Mouse (Mus musculus) hindbrain, embryonic 10.5 days (tissue): ENCODE data around the gene Atp5f1. TPM values are rescaled to one million over a fixed set of nuclear protein-coding genes. Genes with fewer than 3 reads are reported as not detected.
"Not testable (repeated sequence)": the region's sequence is repeated elsewhere in the genome, so short reads cannot be mapped to it uniquely, and the experiment has no call there.

ENCODE experiments used
- DNase-seq: peaks from one replicate; pipeline ENCODE4 v3.0.0-alpha.2; 2017; ENCODE audit warnings: low spot score
- H3K27ac ChIP-seq: fragments of 300-500 bp; sonication (generic); 2 replicates; pipeline ENCODE4 v1.5.1; 2016; ENCODE audit warnings: mild to moderate bottlenecking, moderate library complexity
- H3K27me3 ChIP-seq: fragments of 300-500 bp; sonication (generic); 2 replicates; pipeline ENCODE4 v1.6.1; 2016; ENCODE audit warnings: mild to moderate bottlenecking; ENCODE audit not compliant: poor library complexity, insufficient read depth, severe bottlenecking
- H3K36me3 ChIP-seq: fragments of 300-500 bp; sonication (generic); 2 replicates; pipeline ENCODE4 v1.6.1; 2016; ENCODE audit warnings: mild to moderate bottlenecking, moderate library complexity
- H3K4me1 ChIP-seq: fragments of 300-500 bp; sonication (generic); replicated peaks from 2 replicates; pipeline ENCODE4 v1.6.1; 2016; ENCODE audit warnings: mild to moderate bottlenecking
- H3K4me3 ChIP-seq: fragments of 300-500 bp; sonication (generic); 2 replicates; pipeline ENCODE4 v1.5.1; 2016; ENCODE audit warnings: mild to moderate bottlenecking, moderate library complexity
- H3K9me3 ChIP-seq: fragments of 300-500 bp; sonication (generic); 2 replicates; pipeline ENCODE4 v1.6.1; 2016; ENCODE audit warnings: mild to moderate bottlenecking, moderate library complexity
- WGBS: fragments of 180-500 bp; shearing (Covaris S2); methylation state at CpG from one replicate; pipeline ENCODE4 v1.1.7; 2016; 5-methylcytosine and 5-hydroxymethylcytosine counted together
- polyA plus RNA-seq: library from polyadenylated mRNA; unstranded; fragments of >200 nt; fragmentation: Nextera tagmentation; extraction: Ambion mirVana; gene quantifications from 2 replicates; pipeline ENCODE4 v1.2.1, GENCODE M21; 2016

The Atp5f1 gene
- 464 and 481 TPM in 2 replicates for polyA plus RNA-seq

DNA sequence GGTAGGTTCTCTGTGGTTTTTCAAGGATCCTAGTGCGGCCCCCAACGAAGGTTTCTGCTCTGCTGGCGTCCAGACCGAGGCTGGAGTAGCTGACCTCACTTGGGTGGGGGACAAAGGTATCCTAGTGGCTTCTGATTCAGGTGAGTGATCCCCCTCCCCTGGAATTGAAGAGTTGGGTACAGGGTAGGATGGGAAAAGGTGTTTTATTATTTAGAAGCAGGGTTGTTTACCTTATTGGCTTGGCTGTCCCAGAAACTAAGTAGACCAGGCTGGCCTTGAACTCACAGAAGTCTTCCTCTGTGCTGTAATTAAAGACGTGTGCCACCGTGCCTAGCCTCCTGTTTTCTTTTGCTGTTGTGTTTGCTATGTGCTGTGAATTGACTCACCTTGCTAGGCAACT, at the start of gene Atp5f1:
Gene Atp5f1 (minus strand): TSS at position 101 of the 400 bp plus-strand sequence.
- peaks cover 66% of the 10 kb centered on the region for H3K36me3 ChIP-seq
- WGBS, result 4% methylated on average over 6 of the region's 6 CpGs
- peak within 1 kb of the TSS; percentile 96 for H3K27ac ChIP-seq
- H3K4me3 ChIP-seq, result peak within 1 kb of the TSS; percentile 94
- no peaks in the 10 kb centered on the region for H3K27me3 ChIP-seq
- DNase-seq, result no peak
- no peaks in the 10 kb centered on the region for H3K9me3 ChIP-seq
- peaks cover 24% of the 10 kb centered on the region for H3K4me1 ChIP-seq

DNA sequence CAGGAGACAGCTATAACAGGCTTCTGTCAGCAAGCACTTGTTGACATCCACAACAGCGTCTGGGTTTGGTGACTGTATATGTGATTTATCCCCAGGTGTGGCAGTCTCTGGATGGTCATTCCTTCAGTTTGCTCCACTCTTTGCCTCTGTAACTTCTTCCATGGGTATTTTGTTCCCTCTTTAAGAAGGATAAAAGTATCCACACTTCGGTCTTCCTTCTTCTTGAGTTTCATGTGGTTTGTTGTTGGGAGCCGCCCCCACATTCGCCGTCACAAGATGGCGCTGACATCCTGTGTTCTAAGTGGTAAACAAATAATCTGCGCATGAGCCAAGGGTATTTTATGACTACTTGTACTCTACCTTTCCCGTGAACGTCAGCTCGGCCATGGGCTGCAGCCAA, 43.5 kb upstream of the Atp5f1 start:
- not testable (repeated sequence) for H3K9me3 ChIP-seq, DNase-seq, H3K36me3 ChIP-seq, H3K4me3 ChIP-seq, H3K27ac ChIP-seq, H3K27me3 ChIP-seq, H3K4me1 ChIP-seq
- WGBS, result 64% methylated on average over 10 of the region's 10 CpGs

DNA sequence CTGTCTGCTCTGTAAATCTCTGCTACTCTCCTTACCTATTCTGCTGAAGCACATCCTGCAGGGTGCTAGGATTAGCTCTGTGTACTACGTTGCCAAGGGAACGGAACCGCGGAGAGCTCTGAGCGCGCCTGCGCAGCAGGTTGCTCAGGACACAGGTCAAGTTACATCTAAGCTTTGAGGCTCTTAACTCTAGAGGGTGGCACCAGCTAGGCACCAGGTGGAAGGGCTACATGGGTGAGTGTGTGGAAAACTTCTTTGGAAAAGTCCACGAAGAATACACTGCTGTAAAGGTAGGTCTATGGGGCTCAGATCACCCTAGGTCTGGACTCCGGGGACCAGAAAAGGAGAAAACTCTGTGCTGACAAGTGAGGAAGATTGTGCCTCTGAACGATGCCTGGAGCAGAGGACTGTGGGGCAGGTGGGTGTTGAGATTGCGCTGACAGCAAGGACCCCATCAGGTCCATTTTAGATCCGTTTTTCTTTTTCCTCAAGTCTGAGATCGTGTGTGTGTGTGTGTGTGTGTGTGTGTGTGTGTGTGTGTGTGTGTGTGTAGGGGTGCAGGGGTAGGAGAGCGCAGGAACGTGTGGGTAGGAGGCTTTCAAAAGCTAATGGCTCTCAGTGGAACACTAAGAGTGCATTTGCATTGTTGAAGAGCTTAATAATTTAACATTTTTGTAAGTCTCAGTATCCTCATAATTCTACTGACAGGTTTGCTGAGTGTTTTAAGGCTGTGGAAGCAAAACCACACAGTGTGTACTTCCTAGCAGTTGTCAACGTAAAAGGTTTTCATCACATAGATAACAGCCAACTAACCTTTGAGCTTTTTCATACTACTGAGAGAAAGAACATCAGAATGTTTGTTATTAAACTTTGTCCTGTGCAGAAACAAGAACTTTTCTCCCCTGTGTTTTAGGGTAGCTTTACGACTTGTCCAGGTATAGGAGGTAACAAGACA, 41.8 kb upstream of the Atp5f1 start:
- Histone ChIP-seq H3K27me3 (no peaks in the 10 kb centered on the region), H3K27ac (no peak overlapping the region), H3K36me3 (no peaks in the 10 kb centered on the region), H3K4me1 (peaks cover 9% of the 10 kb centered on the region), H3K9me3 (no peaks in the 10 kb centered on the region), H3K4me3 (peak overlapping the region; percentile 38)
- peak; percentile 68 for DNase-seq
- WGBS, result 22% methylated on average over 17 of the region's 17 CpGs

DNA sequence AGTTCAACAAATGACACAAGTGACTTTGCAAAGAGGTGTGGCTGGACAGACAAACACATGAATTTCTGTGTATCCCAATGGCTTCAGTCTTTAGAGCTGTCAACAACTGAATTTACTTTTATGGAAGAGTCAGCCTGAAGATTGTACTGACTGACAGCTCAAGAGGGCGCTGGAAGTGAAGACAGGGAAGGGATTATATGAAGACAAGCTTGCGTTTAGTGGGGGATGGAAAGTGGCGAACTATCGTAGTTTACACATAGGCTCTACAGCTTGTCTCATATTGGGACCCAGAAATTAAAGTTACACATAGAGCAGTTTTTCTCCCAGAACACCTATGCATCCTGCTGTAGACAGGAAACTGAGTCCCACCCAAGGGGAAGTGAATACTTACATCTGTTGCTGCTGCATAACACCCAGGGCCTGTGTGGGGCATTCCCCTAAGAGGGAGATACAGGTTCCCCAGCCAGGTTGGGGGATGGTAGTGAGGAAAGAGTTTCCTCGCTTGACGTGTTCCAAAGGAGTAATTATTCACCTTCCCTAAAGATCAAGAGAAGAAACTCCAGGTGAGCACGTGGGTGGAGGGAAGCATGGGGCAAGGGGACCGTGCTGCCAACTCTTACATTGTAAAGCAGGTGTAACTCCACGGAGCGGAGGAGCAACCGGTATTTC, 40.9 kb upstream of the Atp5f1 start:
- H3K4me1 ChIP-seq, result peaks cover 9% of the 10 kb centered on the region
- no peaks in the 10 kb centered on the region for H3K9me3 ChIP-seq
- DNase-seq, result no peak
- no peaks in the 10 kb centered on the region for H3K27me3 ChIP-seq
- H3K4me3 ChIP-seq, result peak overlapping the region; percentile 38
- no peak overlapping the region for H3K27ac ChIP-seq
- 20% methylated on average over 11 of the region's 11 CpGs for WGBS
- H3K36me3 ChIP-seq, result no peaks in the 10 kb centered on the region

DNA sequence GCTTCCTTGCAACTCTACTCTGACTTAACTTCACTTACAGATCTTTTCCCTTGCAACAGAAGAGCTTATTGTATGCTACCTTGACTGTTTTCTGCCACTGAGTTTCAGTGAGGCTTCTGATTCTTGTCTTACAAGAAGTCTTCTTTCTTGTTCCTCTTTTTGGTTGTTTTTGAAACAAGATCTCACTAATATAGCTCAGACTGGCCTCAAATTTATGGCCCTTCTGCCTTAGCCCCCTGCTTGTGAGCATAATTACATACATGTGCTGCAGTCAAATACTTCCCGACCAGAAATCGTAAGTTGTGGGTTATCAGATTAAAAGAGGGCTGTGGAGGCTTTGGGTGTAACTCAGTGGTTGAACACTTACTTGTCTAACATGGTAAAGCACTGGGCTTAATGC, 34.8 kb upstream of the Atp5f1 start:
- Histone ChIP-seq H3K27me3 (no peaks in the 10 kb centered on the region), H3K27ac (no peak overlapping the region), H3K36me3 (no peaks in the 10 kb centered on the region), H3K4me3 (no peak overlapping the region), H3K9me3 (no peaks in the 10 kb centered on the region), H3K4me1 (no peaks in the 10 kb centered on the region)
- 83% methylated on average over 2 of the region's 2 CpGs for WGBS
- DNase-seq, result no peak

DNA sequence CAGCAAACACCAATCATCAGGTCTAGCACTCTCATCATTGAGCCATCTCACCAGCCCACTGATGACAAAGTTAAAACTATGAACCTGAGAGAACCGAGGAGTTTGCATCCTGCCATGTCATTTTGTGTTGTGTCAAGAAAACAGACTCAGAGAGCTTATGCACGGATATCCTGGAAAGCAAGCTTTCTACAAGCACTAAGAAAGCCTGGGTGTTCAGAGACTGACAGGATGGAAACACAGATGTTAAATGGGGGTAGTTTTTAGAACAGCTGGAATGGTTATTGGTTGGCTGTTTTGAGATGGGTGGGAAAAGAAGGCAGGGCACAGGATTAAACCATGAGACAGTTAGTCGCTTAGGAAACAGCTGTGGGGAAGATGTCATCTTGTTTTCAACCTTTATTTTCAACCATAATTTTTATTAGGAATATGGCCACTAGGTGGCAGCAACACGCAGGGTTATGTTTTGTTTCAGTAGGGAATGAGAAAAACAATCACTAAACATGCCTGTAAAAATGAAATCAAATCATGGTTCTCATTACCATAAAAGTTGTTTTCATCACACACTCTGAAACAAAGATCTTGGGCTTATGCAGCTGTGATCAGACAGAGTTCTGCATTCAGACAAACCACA, 31.9 kb upstream of the Atp5f1 start:
- DNase-seq, result peak; percentile 27
- 37% methylated on average over 4 of the region's 4 CpGs for WGBS
- H3K36me3 ChIP-seq, result no peaks in the 10 kb centered on the region
- H3K4me1 ChIP-seq, result no peaks in the 10 kb centered on the region
- no peak overlapping the region for H3K4me3 ChIP-seq
- H3K27me3 ChIP-seq, result no peaks in the 10 kb centered on the region
- H3K9me3 ChIP-seq, result no peaks in the 10 kb centered on the region
- no peak overlapping the region for H3K27ac ChIP-seq

DNA sequence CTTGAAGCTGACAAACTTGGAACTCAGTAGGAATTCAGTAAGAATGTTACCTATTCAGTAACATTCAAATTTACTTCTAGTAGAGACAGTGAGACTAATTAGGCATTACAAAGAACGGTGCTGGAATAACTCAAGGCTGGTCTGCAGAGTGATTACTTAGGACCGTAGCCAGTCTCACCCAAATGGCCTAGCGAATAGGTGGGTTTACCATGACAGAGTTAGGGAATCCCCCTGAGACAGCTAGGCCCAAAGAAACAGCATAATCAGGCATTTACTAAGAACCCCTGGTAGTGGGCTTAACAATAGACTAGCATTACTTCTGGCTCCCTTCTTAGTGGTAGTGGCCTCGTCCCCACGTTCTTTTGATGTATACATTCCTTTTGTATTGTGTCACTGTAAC, 29.7 kb upstream of the Atp5f1 start:
- not testable (repeated sequence) for H3K36me3 ChIP-seq, H3K4me3 ChIP-seq, DNase-seq, H3K27ac ChIP-seq, H3K27me3 ChIP-seq, H3K9me3 ChIP-seq, H3K4me1 ChIP-seq
- 56% methylated on average over 5 of the region's 5 CpGs for WGBS

DNA sequence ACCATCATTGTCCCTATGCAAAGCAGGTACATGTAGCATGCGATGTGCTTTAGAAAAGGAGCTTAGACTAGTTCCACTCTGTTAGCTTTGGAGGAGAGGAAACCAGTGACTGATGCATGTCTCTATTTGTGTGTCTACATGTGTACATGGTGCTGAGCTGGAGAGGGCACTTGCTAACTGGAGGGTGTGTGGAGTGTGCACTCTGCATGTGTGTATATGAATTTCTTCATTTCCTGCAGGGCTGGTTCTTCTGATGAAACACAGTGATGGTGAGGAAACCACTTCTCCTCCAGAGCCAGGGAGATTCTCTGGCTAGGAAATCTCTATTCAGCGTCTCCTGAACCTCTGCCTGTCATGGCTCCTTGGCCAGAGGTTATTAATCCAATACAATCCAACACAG, 14.3 kb upstream of the Atp5f1 start:
- Histone ChIP-seq H3K4me1 (no peaks in the 10 kb centered on the region), H3K4me3 (no peak overlapping the region), H3K27ac (no peak overlapping the region), H3K36me3 (peaks cover 20% of the 10 kb centered on the region), H3K9me3 (no peaks in the 10 kb centered on the region), H3K27me3 (no peaks in the 10 kb centered on the region)
- 92% methylated on average over 2 of the region's 2 CpGs for WGBS
- DNase-seq, result no peak

DNA sequence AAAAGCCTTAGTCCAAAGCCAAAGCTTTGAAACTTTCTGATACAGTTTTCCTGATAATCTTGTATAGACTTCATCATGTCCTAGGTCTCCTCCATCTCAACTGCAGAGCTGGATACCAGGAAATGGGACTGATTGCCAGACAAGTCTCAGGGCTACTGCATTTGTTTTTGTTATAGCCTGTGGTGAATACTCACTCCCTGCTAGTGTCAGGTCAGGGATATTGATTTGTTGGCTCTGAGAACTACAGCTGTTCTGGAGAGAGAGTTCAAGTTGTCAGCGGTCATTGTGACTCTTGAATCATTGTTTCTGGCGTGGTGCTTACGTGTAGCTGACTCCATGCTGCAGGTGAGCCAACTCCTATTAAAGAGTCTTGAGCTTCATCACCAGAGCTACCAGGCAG, 13.5 kb upstream of the Atp5f1 start, which contains the start of gene Ovgp1:
Gene Ovgp1 (plus strand): TSS at position 301 of the 400 bp plus-strand sequence.
- H3K4me3 ChIP-seq, result no peak within 1 kb of the TSS
- H3K27ac ChIP-seq, result no peak within 1 kb of the TSS
- 81% methylated on average over 3 of the region's 3 CpGs for WGBS
- DNase-seq, result no peak
- H3K36me3 ChIP-seq, result peaks cover 28% of the 10 kb centered on the region
- H3K27me3 ChIP-seq, result no peaks in the 10 kb centered on the region
- H3K4me1 ChIP-seq, result no peaks in the 10 kb centered on the region
- H3K9me3 ChIP-seq, result no peaks in the 10 kb centered on the region

DNA sequence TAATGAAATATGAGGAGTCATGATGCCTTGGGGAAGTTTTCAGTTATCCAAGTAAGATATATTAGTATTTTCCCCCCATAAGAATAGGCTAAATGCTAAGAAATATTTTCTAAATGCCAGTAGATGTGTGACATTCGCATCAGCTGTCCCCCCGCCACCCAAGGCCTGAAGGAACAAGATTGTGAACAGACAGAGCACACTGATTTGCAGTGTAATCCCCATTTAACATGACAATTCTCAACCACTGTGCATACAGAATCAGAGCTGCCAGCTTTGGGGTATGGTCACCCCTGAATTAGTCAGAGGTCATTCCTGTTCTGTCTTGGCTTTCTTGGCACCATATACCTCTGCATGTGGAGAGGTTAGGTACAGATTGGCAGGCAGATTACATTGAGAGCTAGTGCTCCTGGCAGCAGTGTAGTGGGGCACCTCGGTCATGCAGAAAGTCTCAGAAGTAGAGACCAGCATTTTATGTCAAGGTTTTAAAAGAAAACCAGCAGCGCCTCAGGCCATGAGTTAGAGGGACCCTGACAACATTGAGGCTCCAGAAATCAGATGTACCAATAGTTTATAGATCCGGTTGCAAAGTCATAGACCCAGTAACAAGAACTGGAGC, 12.0 kb upstream of the Atp5f1 start:
- H3K27me3 ChIP-seq, result no peaks in the 10 kb centered on the region
- H3K4me3 ChIP-seq, result no peak overlapping the region
- 86% methylated on average over 5 of the region's 5 CpGs for WGBS
- no peak overlapping the region for H3K27ac ChIP-seq
- peaks cover 43% of the 10 kb centered on the region for H3K36me3 ChIP-seq
- H3K9me3 ChIP-seq, result no peaks in the 10 kb centered on the region
- H3K4me1 ChIP-seq, result no peaks in the 10 kb centered on the region
- no peak for DNase-seq

DNA sequence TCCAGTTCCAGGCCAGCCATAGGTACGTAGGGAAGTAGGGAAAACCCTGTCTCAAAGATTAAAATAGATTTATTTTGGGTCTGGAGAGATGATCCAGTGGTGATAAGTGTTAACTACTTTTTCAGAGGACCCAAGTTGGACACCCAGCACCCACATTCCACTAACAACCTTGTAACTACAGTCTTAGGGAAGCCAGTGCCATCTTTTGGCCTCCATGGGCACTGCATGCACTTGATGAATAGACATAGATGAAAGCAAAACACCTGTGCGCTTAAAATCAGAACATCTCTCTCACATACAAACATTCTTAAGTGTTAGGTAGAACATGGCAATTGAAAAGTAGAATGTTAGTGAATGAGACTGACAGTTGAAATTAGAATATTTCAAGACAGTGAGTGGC, 801 bp upstream of the Atp5f1 start:
- peaks cover 66% of the 10 kb centered on the region for H3K36me3 ChIP-seq
- H3K27me3 ChIP-seq, result no peaks in the 10 kb centered on the region
- peak overlapping the region; percentile 94 for H3K4me3 ChIP-seq
- no peaks in the 10 kb centered on the region for H3K9me3 ChIP-seq
- peaks cover 24% of the 10 kb centered on the region for H3K4me1 ChIP-seq
- no peak for DNase-seq
- WGBS, result 93% methylated on average over 2 of the region's 2 CpGs
- no peak overlapping the region for H3K27ac ChIP-seq

DNA sequence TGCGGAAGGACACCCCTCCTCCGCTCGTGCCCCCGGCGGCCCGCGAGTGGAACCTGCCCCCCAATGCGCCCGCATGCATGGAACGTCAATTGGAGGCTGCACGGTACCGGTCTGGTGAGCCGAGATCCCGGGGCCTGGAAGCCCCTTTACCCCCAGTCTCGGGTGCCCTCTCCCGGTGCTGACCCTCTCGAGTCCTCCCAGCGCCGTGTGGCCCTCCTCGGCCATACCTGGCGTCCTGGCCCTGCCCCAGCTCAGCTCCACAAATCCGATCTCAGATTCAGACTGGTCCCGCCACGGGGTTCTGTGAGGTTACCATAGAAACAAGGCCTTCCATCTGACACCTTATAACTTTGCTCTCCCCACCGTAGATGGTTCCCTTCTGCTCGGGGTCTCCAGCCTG, 314 bp downstream of the Atp5f1 start:
- Histone ChIP-seq H3K27ac (peak overlapping the region; percentile 92), H3K4me1 (peaks cover 24% of the 10 kb centered on the region), H3K9me3 (no peaks in the 10 kb centered on the region), H3K27me3 (no peaks in the 10 kb centered on the region), H3K36me3 (peaks cover 66% of the 10 kb centered on the region), H3K4me3 (peak overlapping the region; percentile 94)
- under 1% methylated on average over 26 of the region's 26 CpGs for WGBS
- no peak for DNase-seq
